Mouse (Mus musculus): ENCODE measurements around the gene Taar9.
A peak's percentile ranks its signal among the peaks of the same experiment; 100 is the strongest.
"Not testable (repeated sequence)": the region's sequence is repeated elsewhere in the genome, so short reads cannot be mapped to it uniquely, and the experiment has no call there.

Gene Taar9

GRCm38 (mm10) chr10:24109434-24109833 lies at the start of gene Taar9:
Gene Taar9 (minus strand): TSS chr10:24109534.
- not testable (repeated sequence) for DNase-seq

- DNase-seq = peak; percentile 51
These were observed 49.3 kb upstream of the Taar9 start for GRCm38 (mm10) chr10:24158470-24159254.

GRCm38 (mm10) chr10:24150086-24150485 lies 40.8 kb upstream of the Taar9 start:
- DNase-seq = no peak

- peak; percentile 96 for DNase-seq
These were observed 39.9 kb upstream of the Taar9 start, which contains the start of gene Stx7 for GRCm38 (mm10) chr10:24149135-24149781. Gene Stx7 (plus strand): TSS chr10:24149302.

GRCm38 (mm10) chr10:24142735-24143134 lies 33.4 kb upstream of the Taar9 start:
- DNase-seq = no peak

- no peak for DNase-seq
These were observed 29.4 kb upstream of the Taar9 start for GRCm38 (mm10) chr10:24138623-24139261.

GRCm38 (mm10) chr10:24134071-24134645 lies 24.8 kb upstream of the Taar9 start:
- no peak for DNase-seq

GRCm38 (mm10) chr10:24133132-24133531 lies 23.8 kb upstream of the Taar9 start:
- DNase-seq = peak; percentile 34

- no peak for DNase-seq
These were observed 22.9 kb upstream of the Taar9 start for GRCm38 (mm10) chr10:24132273-24132672.

GRCm38 (mm10) chr10:24131451-24132262 lies 22.3 kb upstream of the Taar9 start:
- DNase-seq = peak; percentile 47

- peak; percentile 12 for DNase-seq
These were observed 1.9 kb upstream of the Taar9 start for GRCm38 (mm10) chr10:24111116-24111778.

GRCm38 (mm10) chr10:24108236-24108635 lies 1.1 kb downstream of the Taar9 start:
- no peak for DNase-seq

- DNase-seq = no peak
These were observed 1.6 kb downstream of the Taar9 start for GRCm38 (mm10) chr10:24107747-24108146.

- DNase-seq = not testable (repeated sequence)
These were observed 6.0 kb downstream of the Taar9 start for GRCm38 (mm10) chr10:24103299-24103698.

- DNase-seq = not testable (repeated sequence)
These were observed 7.5 kb downstream of the Taar9 start, which contains the start of gene Taar8c for GRCm38 (mm10) chr10:24101812-24102211. Gene Taar8c (minus strand): TSS chr10:24101912.

GRCm38 (mm10) chr10:24097010-24097409 lies 12.3 kb downstream of the Taar9 start:
- not testable (repeated sequence) for DNase-seq

GRCm38 (mm10) chr10:24092194-24092593 lies 17.1 kb downstream of the Taar9 start, which contains the start of gene Taar8b:
Gene Taar8b (minus strand): TSS chr10:24092294.
- DNase-seq = no peak

- no peak for DNase-seq
These were observed 22.2 kb downstream of the Taar9 start for GRCm38 (mm10) chr10:24087168-24087567.

GRCm38 (mm10) chr10:24086555-24086954 lies 22.8 kb downstream of the Taar9 start:
- no peak for DNase-seq

- no peak for DNase-seq
These were observed 23.4 kb downstream of the Taar9 start for GRCm38 (mm10) chr10:24085936-24086335.

GRCm38 (mm10) chr10:24080166-24080565 lies 29.2 kb downstream of the Taar9 start:
- DNase-seq = peak; percentile 11

- DNase-seq = not testable (repeated sequence)
These were observed 33.1 kb downstream of the Taar9 start, which contains the start of gene Taar8a for GRCm38 (mm10) chr10:24076200-24076599. Gene Taar8a (plus strand): TSS chr10:24076500.
